Mouse (Mus musculus) intestine, postnatal 0 days (tissue): ENCODE data around the gene Dynlt1b. TPM values are rescaled to one million over a fixed set of nuclear protein-coding genes. Genes with fewer than 3 reads are reported as not detected.
"Not testable (repeated sequence)": the region's sequence is repeated elsewhere in the genome, so short reads cannot be mapped to it uniquely, and the experiment has no call there.

Experiments used
- ATAC-seq: fragments of 200-750 bp; cut with Nextera tagmentation; 2 replicates; pipeline ENCODE4 v1.8.0; 2017; ENCODE audit warnings: mild to moderate bottlenecking, moderate TSS enrichment, moderate library complexity
- H3K27ac ChIP-seq: fragments of 300-500 bp; sonication (generic); 2 replicates; pipeline ENCODE4 v1.5.1; 2014; ENCODE audit warnings: mild to moderate bottlenecking, low read depth, low read length, moderate library complexity
- H3K27me3 ChIP-seq: fragments of 300-500 bp; sonication (generic); replicated peaks from 2 replicates; pipeline ENCODE4 v1.6.1; 2014; ENCODE audit warnings: low read length, mixed read lengths; ENCODE audit not compliant: control insufficient read depth, insufficient read depth
- H3K36me3 ChIP-seq: fragments of 300-500 bp; sonication (generic); 2 replicates; pipeline ENCODE4 v1.6.1; 2014; ENCODE audit warnings: mild to moderate bottlenecking, moderate library complexity; ENCODE audit not compliant: control insufficient read depth, insufficient read depth
- H3K4me1 ChIP-seq: fragments of 300-500 bp; sonication (generic); replicated peaks from 2 replicates; pipeline ENCODE4 v1.6.1; 2014; ENCODE audit warnings: antibody characterized with exemption, low read length, mixed read lengths; ENCODE audit not compliant: control insufficient read depth, insufficient read depth
- H3K4me2 ChIP-seq: fragments of 300-500 bp; sonication (generic); replicated peaks from 2 replicates; pipeline ENCODE4 v1.6.1; 2014; ENCODE audit warnings: low read depth, mild to moderate bottlenecking, moderate library complexity
- H3K4me3 ChIP-seq: fragments of 300-500 bp; sonication (generic); 2 replicates; pipeline ENCODE4 v1.5.1; 2014; ENCODE audit warnings: low read depth, low read length
- H3K9ac ChIP-seq: fragments of 300-500 bp; sonication (generic); 2 replicates; pipeline ENCODE4 v1.6.1; 2014; ENCODE audit warnings: mild to moderate bottlenecking, low read depth, low read length
- H3K9me3 ChIP-seq: fragments of 300-500 bp; sonication (generic); 2 replicates; pipeline ENCODE4 v1.6.1; 2016; ENCODE audit warnings: mixed run types; ENCODE audit not compliant: control insufficient read depth
- CTCF ChIP-seq: sonication (generic); IDR thresholded peaks from 2 replicates; pipeline ENCODE4 v1.5.1; 2016; ENCODE audit warnings: low read depth, mild to moderate bottlenecking, control low read depth, antibody characterized with exemption, moderate library complexity
- WGBS: fragments of 180-500 bp; shearing (Covaris S2); extraction: QIAGEN DNeasy Blood & Tissue Kit; methylation state at CpG from one replicate; pipeline ENCODE4 v1.1.7; 2014; 5-methylcytosine and 5-hydroxymethylcytosine counted together
- polyA plus RNA-seq: library from polyadenylated mRNA; unstranded; fragments of >200 nt; fragmentation: Nextera tagmentation; extraction: Ambion mirVana; gene quantifications from 2 replicates; pipeline ENCODE4 v1.2.1, GENCODE M21; 2015

Gene Dynlt1b
- polyA plus RNA-seq, 1 experiment from 2014 or later: 769 TPM

- H3K4me2 ChIP-seq, H3K27me3 ChIP-seq, H3K9me3 ChIP-seq, H3K4me3 ChIP-seq, H3K9ac ChIP-seq, ATAC-seq, H3K4me1 ChIP-seq, H3K36me3 ChIP-seq, H3K27ac ChIP-seq: not testable (repeated sequence)
- peak; percentile 39 for TF ChIP-seq CTCF
- 76% methylated on average over 3 of the region's 4 CpGs for WGBS
These were observed 2.5 kb downstream of the Dynlt1b start for GRCm38 (mm10) chr17:6432456-6432855.

- 68% methylated on average over 3 of the region's 3 CpGs for WGBS
- H3K9ac ChIP-seq, H3K4me3 ChIP-seq, H3K27me3 ChIP-seq, H3K9me3 ChIP-seq, H3K4me2 ChIP-seq, H3K27ac ChIP-seq, H3K4me1 ChIP-seq, ATAC-seq: not testable (repeated sequence)
- H3K36me3 ChIP-seq: peaks cover 13% of the 10 kb centered on the region
These were observed 3.8 kb downstream of the Dynlt1b start for GRCm38 (mm10) chr17:6433691-6434090.

GRCm38 (mm10) chr17:6438080-6438479, 8.2 kb downstream of the Dynlt1b start:
- H3K4me1 ChIP-seq, H3K9me3 ChIP-seq, H3K27ac ChIP-seq, H3K9ac ChIP-seq, H3K4me2 ChIP-seq, H3K27me3 ChIP-seq, ATAC-seq, H3K4me3 ChIP-seq: not testable (repeated sequence)
- H3K36me3 ChIP-seq: peaks cover 29% of the 10 kb centered on the region
- 90% methylated on average over 6 of the region's 6 CpGs for WGBS

- WGBS: 92% methylated on average over 9 of the region's 13 CpGs
- not testable (repeated sequence) for H3K9ac ChIP-seq, H3K27me3 ChIP-seq, H3K4me3 ChIP-seq, H3K4me2 ChIP-seq, ATAC-seq, H3K4me1 ChIP-seq, H3K27ac ChIP-seq, H3K9me3 ChIP-seq
- H3K36me3 ChIP-seq: peaks cover 21% of the 10 kb centered on the region
These were observed 10.0 kb downstream of the Dynlt1b start for GRCm38 (mm10) chr17:6439913-6440312.

GRCm38 (mm10) chr17:6440493-6441077, 10.7 kb downstream of the Dynlt1b start:
- ATAC-seq, H3K9ac ChIP-seq, H3K4me1 ChIP-seq, H3K27me3 ChIP-seq, H3K27ac ChIP-seq, H3K4me3 ChIP-seq, H3K9me3 ChIP-seq, H3K4me2 ChIP-seq: not testable (repeated sequence)
- 90% methylated on average over 13 of the region's 13 CpGs for WGBS
- H3K36me3 ChIP-seq: peaks cover 21% of the 10 kb centered on the region

- WGBS: 78% methylated on average over 5 of the region's 5 CpGs
- H3K27me3 ChIP-seq, H3K4me3 ChIP-seq, H3K27ac ChIP-seq, H3K4me1 ChIP-seq, H3K9ac ChIP-seq, H3K4me2 ChIP-seq, ATAC-seq, H3K9me3 ChIP-seq: not testable (repeated sequence)
- H3K36me3 ChIP-seq: peaks cover 21% of the 10 kb centered on the region
These were observed 11.3 kb downstream of the Dynlt1b start for GRCm38 (mm10) chr17:6441254-6441653.

- not testable (repeated sequence) for H3K27ac ChIP-seq, H3K4me3 ChIP-seq, H3K27me3 ChIP-seq, H3K4me1 ChIP-seq, ATAC-seq, H3K9me3 ChIP-seq, H3K9ac ChIP-seq, H3K4me2 ChIP-seq
- 78% methylated on average over 3 of the region's 7 CpGs for WGBS
- peaks cover 21% of the 10 kb centered on the region for H3K36me3 ChIP-seq
These were observed 12.6 kb downstream of the Dynlt1b start for GRCm38 (mm10) chr17:6442513-6442912.

GRCm38 (mm10) chr17:6445794-6446587, 16.1 kb downstream of the Dynlt1b start:
- WGBS: 40% methylated on average over 8 of the region's 16 CpGs
- H3K9me3 ChIP-seq, H3K4me3 ChIP-seq, H3K4me1 ChIP-seq, H3K4me2 ChIP-seq, H3K27me3 ChIP-seq, H3K36me3 ChIP-seq, H3K9ac ChIP-seq: not testable (repeated sequence)
- H3K27ac ChIP-seq: peak overlapping the region; percentile 62
- peak; percentile 89 for ATAC-seq

GRCm38 (mm10) chr17:6448293-6448692, 18.4 kb downstream of the Dynlt1b start:
- not testable (repeated sequence) for ATAC-seq, H3K4me3 ChIP-seq, H3K27me3 ChIP-seq, H3K4me1 ChIP-seq, H3K4me2 ChIP-seq, H3K27ac ChIP-seq, H3K36me3 ChIP-seq, H3K9ac ChIP-seq, H3K9me3 ChIP-seq
- 82% methylated on average over 8 of the region's 8 CpGs for WGBS
